Mouse (Mus musculus): Measurements from ENCODE around the gene Gm7030.
"Not testable (repeated sequence)": the region's sequence is repeated elsewhere in the genome, so short reads cannot be mapped to it uniquely, and the experiment has no call there.

GRCm38 (mm10) chr17:36081901-36082300 lies 47.3 kb downstream of the Gm7030 start:
- TF ChIP-seq POLR2A (IDR thresholded peaks at IDR 0.05; ENCODE audit: borderline replicate concordance, control insufficient read depth, low read depth, low read length); CTCF (IDR thresholded peaks at IDR 0.05; ENCODE audit: control insufficient read depth, insufficient read depth, low read length): not testable (repeated sequence)
